Mouse (Mus musculus) ovary, postnatal 36 days (tissue): ENCODE data around the gene Plekhg5.
A peak's percentile ranks its signal among the peaks of the same experiment; 100 is the strongest.
"Not testable (repeated sequence)": the region's sequence is repeated elsewhere in the genome, so short reads cannot be mapped to it uniquely, and the experiment has no call there.

Experiments used
- DNase-seq: peaks from one replicate; pipeline ENCODE4 v3.0.0; 2022; ENCODE audit warnings: low spot score, mixed read lengths

The Plekhg5 gene

GRCm38 (mm10) chr4:152072121-152072601 is at the start of gene Plekhg5:
Gene Plekhg5 (plus strand): TSS chr4:152072498.
- DNase-seq: peak; percentile 67

DNA sequence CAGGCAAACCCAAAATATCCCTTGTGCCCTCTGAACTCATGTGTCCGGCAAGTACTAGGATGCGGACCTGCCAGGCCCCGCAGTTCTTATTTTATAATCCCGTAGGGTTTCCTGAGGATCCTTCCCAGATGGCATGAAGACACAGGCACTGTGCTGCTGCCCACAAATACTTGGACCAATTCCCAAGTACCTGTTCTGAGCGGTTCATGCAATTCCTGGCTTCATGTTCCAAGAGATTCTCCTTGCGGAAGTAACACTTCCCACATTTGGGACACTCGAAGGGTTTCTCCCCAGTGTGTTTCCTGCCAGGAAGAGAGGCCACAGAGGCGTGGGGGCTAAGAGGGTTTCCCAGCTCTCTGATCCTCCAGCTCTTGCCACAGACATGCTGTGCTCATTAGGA is 49.8 kb upstream of the Plekhg5 start:
- no peak for DNase-seq

DNA sequence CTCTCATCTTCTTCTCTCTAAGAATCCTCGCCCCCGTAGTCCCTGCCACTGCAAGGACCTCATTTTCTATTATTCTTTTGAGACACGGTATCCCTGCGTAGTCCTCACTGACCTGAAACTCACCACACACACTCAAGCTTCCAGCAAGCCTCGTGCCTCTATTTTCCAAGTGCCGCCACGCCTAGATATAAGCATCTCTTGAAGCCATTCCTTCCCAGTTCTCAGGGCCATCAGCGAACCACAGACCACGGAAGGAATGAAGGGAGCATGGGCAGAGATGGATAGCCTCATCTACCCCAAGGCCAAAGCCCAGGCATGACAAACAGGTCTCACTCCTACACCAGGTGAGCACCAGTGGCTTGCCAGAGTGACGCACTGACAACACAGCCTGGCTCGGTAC is 47.8 kb upstream of the Plekhg5 start:
- DNase-seq: no peak

DNA sequence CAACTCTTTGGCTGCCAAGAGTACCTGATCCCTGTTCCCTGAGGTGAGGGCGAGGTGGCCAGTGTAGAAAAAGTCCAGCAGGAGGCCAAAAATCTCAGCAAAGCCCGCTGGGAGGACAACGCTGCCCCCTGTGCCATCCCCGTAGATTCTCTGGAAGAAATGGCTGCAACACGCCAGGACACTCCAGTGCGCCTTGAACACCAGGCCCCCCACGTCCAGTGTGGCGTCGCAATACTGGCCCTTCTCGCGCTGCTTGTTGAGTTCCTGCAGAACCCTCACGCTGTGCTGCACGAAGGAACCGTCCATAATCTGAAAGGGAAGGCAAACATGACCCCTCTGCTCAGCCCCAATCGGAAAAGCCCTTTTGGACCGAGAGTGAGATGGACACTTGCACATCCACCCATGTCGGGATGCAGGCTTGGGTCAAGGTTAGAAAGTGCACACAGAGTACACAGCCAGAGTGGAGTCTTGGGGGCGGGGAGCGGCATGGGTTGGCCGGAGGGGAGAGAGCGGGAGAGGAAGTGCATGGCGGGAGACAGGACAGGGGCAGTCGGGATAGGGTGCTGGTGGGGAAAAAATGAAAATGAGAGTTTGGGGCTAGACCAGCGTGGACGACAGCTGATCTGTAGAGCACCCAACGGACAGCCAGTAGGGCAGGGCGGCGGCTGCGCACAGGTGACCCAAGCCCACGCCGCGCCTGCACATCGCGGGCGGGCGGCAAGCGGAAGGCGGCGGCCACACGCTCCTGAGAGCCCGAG is 45.4 kb upstream of the Plekhg5 start:
- DNase-seq: peak; percentile 42

DNA sequence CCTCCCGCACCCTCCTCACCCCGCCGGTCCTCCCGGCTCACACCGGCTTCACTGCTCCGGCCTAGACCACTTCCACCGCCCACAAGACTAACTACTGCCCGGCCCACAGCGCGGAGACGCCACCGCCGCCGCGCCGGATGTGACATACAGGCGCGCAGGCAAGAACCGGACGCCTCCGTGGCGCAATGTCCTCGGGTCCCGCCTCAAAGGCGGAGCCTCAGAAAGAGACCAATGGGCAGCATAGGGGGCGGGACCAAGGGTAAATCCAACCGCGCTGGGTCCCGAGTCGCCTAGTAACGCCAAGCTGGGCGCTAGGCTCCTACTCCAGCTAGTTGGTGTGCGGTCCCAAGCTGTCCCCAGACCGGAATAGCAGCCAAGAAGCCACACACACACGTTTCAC is 44.8 kb upstream of the Plekhg5 start, which contains the start of gene Zbtb48:
Gene Zbtb48, minus strand, starts transcription at position 148 of the 400 bp plus-strand sequence.
- DNase-seq: peak; percentile 94

GRCm38 (mm10) chr4:152028456-152028855 is 43.8 kb upstream of the Plekhg5 start:
- no peak for DNase-seq

DNA sequence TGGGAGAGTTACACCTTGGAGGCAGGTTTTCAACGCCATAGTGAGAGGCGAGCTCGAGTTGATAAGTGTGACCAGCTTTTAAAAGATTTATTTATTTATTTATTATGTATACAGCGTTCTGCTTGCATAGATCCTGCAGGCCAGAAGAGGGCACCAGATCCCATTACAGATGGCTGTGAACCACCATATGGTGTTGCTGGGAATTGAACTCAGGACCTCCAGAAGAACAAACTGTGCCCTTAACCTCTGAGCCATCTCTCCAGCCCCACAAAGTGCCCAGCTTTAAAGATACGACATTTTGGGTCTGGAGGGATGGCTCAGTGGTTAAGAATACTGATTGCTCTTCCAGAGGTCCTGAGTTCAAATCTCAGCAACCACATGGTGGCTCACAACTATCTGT is 43.2 kb upstream of the Plekhg5 start:
- DNase-seq: no peak

DNA sequence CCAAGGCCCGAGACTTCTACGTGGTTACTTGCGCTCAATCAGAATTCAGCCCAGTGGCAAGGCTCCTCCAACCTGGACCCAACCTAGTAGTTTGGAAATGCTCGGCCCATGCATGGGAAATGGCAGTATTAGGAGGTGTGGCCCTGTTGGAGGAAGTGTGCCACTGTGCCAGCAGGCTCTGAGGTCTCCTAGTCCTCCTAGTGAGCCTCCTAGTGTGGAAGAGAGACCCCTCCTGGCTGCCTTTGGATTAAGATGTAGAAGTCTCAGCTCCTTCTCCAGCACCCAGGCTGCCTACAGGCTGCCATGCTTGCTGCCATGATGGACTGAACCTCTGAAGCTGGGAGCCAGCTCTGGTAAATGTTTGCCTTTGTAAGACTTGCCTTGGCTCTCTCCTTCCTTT is 42.3 kb upstream of the Plekhg5 start:
- no peak for DNase-seq

DNA sequence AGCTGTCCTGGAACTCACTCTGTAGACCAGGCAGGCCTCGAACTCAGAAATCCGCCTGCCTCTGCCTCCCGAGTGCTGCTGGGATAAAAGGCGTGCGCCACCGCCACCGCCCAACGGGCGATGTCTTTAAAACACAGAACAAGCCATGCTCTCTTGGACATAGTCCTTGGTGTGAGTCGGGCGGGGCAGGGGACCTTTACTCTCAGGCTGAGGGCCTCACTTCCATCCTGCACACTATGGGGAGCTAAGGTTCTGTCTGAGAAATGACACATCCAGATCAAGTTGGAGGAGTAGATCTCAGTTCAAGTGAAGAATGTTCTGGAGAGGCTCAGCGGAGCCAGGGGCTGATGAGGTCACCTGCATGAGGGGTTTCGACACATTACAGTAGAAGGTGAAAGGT is 39.4 kb upstream of the Plekhg5 start:
- no peak for DNase-seq

- DNase-seq: not testable (repeated sequence)
These were observed 35.8 kb upstream of the Plekhg5 start for GRCm38 (mm10) chr4:152036464-152036863.

- DNase-seq: no peak
These were observed 33.9 kb upstream of the Plekhg5 start, which contains the start of gene Tas1r1 for GRCm38 (mm10) chr4:152038225-152038984. Gene Tas1r1 (minus strand): TSS chr4:152038568.

DNA sequence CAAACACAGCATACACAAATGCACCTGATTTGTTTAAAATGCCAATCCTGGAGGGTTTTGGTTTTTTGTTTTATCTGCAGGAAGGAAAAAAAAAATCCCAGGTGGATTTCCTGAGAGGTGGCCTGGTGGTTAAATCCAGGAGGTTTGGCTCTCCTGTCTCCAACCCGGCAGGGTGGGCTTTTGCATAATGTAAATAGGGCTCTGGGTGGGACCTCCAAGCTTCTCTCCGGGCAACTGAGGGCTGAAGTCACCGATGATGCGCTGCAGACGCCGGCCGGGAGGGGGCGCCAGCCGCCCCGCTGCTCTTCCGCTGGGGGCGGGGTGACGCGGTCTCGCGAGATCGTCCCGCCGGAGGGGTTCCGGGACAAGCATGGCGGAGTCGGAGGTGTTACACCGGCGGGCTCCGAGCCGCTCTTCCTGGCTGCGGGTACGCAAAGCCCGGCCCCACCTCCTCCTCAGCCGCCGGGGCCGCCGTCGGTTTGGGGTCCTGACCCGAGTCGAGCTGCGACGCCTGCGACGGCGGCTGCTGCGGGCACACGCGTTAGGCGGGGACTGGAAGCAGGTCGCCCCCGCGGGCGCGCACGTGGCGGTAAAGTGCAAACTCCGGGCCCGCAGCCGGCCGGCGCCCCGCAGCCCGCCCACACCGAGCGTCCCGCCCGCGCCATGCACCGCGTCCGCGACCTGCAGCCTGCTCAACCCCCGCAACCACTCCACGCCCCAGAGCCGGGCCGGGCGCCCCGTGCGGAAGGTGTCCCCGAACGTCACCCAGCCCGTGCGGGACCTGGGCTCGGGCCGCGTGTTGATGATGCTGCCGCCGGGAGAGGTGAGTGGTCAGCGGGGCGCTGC is 33.1 kb upstream of the Plekhg5 start, which contains the start of gene Nol9:
Gene Nol9, plus strand, starts transcription at position 337 of the 846 bp plus-strand sequence.
- peak; percentile 95 for DNase-seq

- DNase-seq: no peak
These were observed 32.4 kb upstream of the Plekhg5 start for GRCm38 (mm10) chr4:152039831-152040310.

DNA sequence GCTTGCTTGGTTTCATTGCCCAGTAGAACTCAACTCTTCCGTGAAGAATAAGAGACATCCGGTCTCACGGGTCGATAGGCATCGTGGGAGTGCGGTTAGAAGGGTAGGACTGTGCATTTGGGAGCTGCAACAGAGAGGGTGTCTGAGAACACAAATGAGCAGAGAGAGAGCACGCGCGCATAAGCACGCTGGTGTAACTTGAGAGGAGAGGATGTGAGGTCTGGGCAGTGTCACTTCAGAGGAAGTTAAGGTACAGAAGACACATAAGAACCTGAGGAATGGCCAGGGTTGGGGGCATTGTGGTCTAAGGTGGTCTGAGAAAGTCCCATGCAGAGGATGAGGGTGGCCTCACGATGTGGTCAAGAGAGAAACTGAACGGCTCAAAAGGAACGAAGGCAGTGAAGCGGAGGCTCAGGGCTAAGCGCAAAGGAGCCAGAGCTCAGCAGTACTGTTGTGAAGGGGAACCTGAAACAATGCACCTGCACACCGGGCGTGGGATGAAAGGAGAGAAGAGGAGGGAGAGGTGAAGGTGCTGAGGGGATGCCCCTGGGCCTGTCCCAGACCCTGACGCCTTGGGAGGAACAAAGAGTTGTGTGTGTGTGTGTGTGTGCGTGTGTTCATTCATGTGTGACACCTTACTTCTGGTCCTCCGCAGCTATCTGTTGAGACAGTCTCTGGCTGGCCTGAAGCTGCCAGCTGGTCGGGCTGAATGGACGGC is 30.2 kb upstream of the Plekhg5 start:
- DNase-seq: no peak

DNA sequence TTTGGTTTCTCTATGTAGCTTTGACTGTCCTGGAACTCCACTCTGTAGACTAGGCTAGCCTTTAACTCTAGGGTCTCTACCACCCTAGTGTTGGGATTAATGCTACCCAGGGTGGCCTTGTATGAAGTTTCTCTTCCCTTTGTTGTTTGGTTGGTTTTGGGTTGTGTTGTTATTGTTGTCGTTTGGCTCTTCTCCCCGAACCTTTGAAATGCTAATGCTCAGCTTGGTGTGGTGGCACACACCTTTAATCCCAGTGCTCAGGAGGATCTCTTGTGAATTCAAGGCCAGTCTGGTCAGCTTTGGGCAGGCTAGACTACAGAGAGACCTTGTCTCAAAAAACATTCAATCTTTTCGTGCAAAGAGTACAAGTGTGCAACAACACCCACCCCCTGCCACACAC is 29.1 kb upstream of the Plekhg5 start:
- no peak for DNase-seq

DNA sequence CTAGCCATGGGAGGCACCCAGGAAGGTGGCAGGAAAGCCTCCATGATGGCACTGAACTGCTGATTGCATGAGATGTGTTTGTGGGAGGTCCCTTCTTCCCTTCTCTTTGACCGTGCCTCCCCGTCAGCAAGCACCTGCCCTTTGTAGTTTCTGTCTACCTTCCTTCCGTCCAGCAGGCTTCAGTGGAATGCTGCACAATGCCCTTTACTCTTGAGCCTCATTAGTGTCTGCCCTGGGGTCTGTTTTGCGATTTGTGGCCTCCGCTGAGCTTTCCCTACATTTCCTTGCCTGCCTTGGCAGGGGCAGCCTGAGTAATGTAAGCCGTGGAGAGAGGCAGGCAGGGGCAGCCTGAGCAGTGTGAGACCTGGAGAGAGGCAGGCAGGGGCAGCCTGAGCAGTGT is 27.7 kb upstream of the Plekhg5 start:
- no peak for DNase-seq

DNA sequence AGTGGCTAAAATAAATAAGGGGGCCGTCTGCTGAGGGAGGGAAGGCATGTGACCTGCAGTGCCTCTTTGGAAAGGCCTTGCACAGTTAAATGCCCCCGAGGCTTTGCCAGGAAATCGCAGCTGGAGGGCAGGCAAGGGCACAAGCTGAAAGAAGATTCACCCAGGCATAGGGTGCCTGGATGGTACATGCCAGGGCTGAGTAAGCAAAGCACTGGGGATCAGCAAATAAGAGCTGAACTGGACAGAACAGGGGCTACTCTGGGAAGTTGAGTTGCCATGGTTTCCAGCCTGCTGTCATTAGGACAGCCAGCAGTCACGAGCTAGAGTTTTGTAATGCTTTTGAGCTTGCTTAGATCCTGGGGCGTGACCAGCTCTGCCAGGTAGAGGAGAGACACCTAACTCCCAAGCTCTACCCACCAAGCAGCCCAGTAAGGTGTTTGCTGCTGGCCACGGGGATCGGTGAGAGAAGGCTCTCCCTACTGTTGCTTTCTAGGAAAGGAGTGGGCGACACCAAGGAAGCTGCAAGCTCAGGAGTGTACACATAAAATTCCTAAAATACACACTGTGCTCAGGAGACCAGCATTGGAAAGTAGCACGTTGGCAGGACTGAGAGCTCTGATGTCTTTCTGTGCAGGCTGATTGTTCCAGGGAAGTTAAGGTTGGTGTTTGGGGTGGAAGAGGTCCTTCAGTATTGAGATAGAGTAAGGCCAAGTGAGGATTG is 9.7 kb upstream of the Plekhg5 start:
- DNase-seq: no peak

- DNase-seq: no peak
These were observed 5.0 kb upstream of the Plekhg5 start for GRCm38 (mm10) chr4:152067280-152067679.

DNA sequence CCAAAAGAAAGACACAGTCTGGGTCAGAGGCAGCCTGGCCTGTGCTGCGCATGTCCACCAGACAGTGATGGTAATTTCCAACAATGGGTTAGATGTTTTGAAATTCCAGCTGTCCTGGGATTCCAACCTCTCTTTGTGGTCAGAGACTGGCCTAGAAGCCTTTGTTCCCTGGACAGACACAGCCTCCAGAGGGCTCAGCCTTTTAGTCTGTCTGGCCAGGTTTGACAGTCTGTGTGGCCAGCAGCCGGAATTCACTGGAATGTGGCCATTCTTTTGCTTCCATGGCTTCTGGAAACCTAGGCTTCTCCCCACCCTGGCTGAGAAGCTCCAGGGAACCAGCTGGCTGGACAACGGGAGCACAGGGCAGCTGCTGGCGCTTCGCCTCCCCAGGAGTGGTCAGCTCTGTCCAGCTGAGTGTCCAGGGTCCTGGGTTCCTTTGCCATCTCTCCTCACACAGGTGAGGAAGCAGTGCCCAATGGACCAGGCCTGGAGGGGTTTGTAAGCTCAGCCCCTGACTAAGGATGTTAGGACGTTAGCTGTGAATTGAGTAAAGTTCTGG is 4.1 kb upstream of the Plekhg5 start:
- no peak for DNase-seq

GRCm38 (mm10) chr4:152069245-152069644 is 3.1 kb upstream of the Plekhg5 start:
- no peak for DNase-seq
